Mouse (Mus musculus): ENCODE measurements at regions not wholly inside any gene's neighbourhood (a gene's known extent, or its start where the extent isn't known, plus 50 kb on each side); places are given as distances from the start of the nearest gene placed in this dataset.

DNA sequence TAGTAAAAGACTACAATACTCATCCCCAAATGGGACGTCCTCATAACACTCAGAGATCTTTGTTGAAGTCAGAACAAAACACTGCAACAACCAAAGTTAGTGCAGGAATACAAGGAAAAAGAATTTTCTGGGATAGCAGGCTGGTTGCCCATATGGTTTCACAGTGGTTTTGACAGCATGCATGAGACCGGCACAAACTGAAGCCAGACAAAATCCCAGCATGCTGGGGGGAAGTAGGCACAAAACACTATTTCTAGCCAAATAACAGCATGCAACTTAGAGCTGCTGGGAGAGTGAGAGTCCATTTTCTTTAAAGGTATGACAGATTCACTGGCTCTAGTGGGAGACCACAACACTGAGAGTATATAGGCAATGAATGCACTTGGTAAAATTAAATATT is 619.1 kb upstream of the Manea start:
- ATAC-seq (ENCODE audit: extremely low read depth, insufficient number of reproducible peaks, low FRiP score, low TSS enrichment) = no peak
- no peak overlapping the region for H3K4me3 ChIP-seq
- H3K4me1 ChIP-seq = no peaks in the 10 kb centered on the region
- WGBS = 77% methylated on average over 2 of the region's 2 CpGs
- no peaks in the 10 kb centered on the region for H3K36me3 ChIP-seq
- H3K9me3 ChIP-seq = no peaks in the 10 kb centered on the region
- no peak overlapping the region for H3K9ac ChIP-seq
- no peak overlapping the region for H3K27ac ChIP-seq (replicated peaks)
- no peak overlapping the region for H3K4me2 ChIP-seq
- H3K27me3 ChIP-seq (replicated peaks) = no peaks in the 10 kb centered on the region

DNA sequence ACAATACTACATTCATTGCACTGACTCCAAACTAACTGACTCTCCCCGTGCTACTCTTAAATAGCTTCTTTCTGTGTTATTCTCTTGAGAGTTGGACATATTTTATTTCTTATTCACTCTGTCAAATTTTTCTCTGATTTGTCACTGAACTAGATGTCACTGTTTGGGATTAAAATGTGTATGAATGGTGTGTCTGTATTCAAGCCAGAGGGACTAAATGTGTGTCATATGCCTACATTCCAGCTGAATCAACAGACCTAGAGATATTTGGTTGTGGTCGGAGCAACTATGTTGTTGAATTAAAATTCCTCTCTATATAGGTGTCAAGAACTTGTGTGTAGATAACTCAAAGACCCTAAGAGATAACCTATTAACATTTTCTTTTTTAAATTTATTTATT is 618.2 kb upstream of the Manea start:
- 60% methylated on average over 2 of the region's 2 CpGs for WGBS
- Histone ChIP-seq H3K4me2 (no peak overlapping the region), H3K4me1 (no peaks in the 10 kb centered on the region), H3K36me3 (no peaks in the 10 kb centered on the region), H3K9me3 (no peaks in the 10 kb centered on the region), H3K27ac (replicated peaks) (no peak overlapping the region), H3K9ac (no peak overlapping the region), H3K4me3 (no peak overlapping the region), H3K27me3 (replicated peaks) (no peaks in the 10 kb centered on the region)
- ATAC-seq (ENCODE audit: extremely low read depth, insufficient number of reproducible peaks, low FRiP score, low TSS enrichment) = no peak

DNA sequence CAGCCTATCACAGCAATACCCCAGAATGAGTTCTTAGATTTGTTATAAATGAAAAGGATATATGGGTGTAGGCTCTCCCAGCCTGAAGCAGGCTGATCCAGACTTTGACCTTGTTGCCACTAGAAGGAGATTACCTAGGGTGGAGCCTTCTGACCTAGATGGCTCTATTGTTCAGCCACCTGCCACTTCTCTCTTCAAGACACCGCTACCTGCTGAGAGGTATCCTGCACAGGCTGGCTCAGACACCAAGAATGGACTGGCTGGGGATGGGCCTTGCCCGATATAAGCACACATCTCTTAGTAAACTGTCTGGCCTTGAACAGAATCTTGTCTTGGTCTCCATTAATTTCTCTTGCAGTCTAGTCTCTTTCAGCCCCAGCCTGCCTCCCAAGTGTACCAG is 597.9 kb upstream of the Manea start:
- H3K4me1 ChIP-seq = no peaks in the 10 kb centered on the region
- H3K9me3 ChIP-seq = no peaks in the 10 kb centered on the region
- no peak overlapping the region for H3K27ac ChIP-seq (replicated peaks)
- 78% methylated on average over 2 of the region's 2 CpGs for WGBS
- no peak for ATAC-seq (ENCODE audit: extremely low read depth, insufficient number of reproducible peaks, low FRiP score, low TSS enrichment)
- H3K27me3 ChIP-seq (replicated peaks) = no peaks in the 10 kb centered on the region
- no peaks in the 10 kb centered on the region for H3K36me3 ChIP-seq
- no peak overlapping the region for H3K4me3 ChIP-seq
- H3K4me2 ChIP-seq = no peak overlapping the region
- H3K9ac ChIP-seq = no peak overlapping the region

DNA sequence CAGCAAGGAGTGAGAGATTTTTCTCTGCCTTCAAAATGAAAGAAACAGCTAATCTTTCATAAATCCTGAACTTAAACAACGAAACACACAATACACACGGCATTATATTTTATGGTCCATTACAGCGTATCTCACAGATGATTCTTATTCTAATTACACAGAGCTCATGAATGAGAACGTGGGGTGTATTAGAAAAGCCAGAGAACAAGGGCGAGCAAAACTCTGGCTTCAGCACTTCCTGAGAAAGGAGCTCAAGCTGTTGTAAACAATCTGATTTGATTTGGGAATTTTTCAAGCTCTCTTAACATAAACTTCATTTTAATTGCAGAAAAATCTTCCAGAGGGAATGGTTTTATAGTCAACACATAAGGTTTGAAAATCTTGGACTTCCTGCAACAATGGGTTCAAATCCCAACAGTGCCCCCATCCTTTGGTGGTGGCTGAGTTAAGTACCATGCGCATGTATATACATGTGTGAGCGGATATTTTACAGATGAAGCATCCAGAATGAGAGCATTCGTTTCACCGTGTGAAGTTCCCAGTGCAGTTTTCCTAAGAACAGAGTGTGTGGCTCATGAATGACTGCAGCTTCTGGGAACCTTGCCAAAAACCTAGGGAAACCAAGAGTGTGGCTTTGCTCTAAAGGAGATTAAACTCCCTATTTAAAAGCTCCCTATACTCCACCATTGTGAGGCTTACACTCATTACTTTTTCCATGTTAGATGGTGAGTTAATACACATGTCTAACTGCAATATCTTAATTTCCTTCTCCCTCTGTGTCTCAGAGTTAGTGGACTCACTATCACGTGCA is 587.5 kb upstream of the Manea start:
- Histone ChIP-seq H3K4me3 (no peak overlapping the region), H3K9me3 (no peaks in the 10 kb centered on the region), H3K36me3 (no peaks in the 10 kb centered on the region), H3K4me2 (no peak overlapping the region), H3K27ac (replicated peaks) (no peak overlapping the region; the same call in 1 of the 2 replicates), H3K4me1 (peaks cover 9% of the 10 kb centered on the region), H3K9ac (no peak overlapping the region), H3K27me3 (replicated peaks) (no peaks in the 10 kb centered on the region)
- WGBS = 51% methylated on average over 10 of the region's 10 CpGs
- peak; percentile 58; the same call in 1 of the 2 replicates for ATAC-seq (ENCODE audit: extremely low read depth, insufficient number of reproducible peaks, low FRiP score, low TSS enrichment)

DNA sequence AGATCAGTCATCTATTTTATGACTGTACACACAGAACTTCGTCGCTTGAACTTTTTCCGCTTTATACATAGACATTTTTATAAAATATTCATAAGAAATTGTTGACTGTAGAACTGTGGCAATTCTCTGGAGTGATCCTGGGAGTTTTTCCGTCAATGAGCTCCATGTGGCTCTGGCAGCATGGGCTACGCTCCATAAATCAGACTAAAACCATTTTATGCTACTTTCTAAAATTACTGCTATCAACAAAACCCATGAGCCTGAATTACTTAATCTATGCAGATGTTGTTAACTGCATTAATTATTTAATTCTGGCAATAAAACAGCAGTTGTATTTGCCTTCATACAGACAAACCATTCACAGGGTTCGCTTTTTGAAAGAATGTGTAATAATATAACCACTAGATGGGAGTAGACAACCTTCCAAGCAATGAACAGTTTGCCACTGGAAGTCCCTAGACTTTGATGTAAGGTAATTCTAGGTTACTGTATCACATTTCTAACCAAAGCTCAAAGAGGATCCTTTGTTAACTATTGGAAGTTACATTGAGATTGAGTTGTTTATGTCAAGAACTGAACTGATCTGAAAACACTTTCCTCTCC is 583.3 kb upstream of the Manea start:
- no peak for ATAC-seq (ENCODE audit: extremely low read depth, insufficient number of reproducible peaks, low FRiP score, low TSS enrichment)
- H3K9me3 ChIP-seq = no peaks in the 10 kb centered on the region
- peaks cover 9% of the 10 kb centered on the region for H3K4me1 ChIP-seq
- H3K27me3 ChIP-seq (replicated peaks) = no peaks in the 10 kb centered on the region
- H3K4me2 ChIP-seq = no peak overlapping the region
- no peak overlapping the region for H3K4me3 ChIP-seq
- 54% methylated on average over 6 of the region's 6 CpGs for WGBS
- no peaks in the 10 kb centered on the region for H3K36me3 ChIP-seq
- no peak overlapping the region for H3K27ac ChIP-seq (replicated peaks)
- no peak overlapping the region for H3K9ac ChIP-seq

DNA sequence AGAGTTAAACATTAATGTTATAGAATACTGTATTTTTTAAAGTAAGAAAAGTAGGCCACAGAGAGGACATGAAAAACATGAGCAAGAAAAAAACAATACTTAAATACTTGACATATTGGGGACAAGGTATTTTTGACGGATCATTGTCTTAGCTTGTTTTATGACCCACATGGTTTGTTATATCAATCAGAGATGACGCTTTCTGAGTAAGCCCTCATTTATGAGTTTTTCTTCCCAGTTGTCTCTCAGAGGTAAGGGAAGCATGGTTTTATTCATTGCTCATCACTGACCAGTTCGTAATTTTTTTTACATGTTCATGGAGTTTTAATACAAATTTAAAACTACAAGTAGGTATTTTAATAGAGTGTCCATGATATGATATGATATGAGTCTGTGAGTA is 579.4 kb upstream of the Manea start:
- no peak for ATAC-seq (ENCODE audit: extremely low read depth, insufficient number of reproducible peaks, low FRiP score, low TSS enrichment)
- Histone ChIP-seq H3K36me3 (no peaks in the 10 kb centered on the region), H3K27ac (replicated peaks) (no peak overlapping the region), H3K27me3 (replicated peaks) (no peaks in the 10 kb centered on the region), H3K9me3 (no peaks in the 10 kb centered on the region), H3K4me2 (no peak overlapping the region), H3K9ac (no peak overlapping the region), H3K4me3 (no peak overlapping the region), H3K4me1 (no peaks in the 10 kb centered on the region)
- 66% methylated on average over 3 of the region's 3 CpGs for WGBS

DNA sequence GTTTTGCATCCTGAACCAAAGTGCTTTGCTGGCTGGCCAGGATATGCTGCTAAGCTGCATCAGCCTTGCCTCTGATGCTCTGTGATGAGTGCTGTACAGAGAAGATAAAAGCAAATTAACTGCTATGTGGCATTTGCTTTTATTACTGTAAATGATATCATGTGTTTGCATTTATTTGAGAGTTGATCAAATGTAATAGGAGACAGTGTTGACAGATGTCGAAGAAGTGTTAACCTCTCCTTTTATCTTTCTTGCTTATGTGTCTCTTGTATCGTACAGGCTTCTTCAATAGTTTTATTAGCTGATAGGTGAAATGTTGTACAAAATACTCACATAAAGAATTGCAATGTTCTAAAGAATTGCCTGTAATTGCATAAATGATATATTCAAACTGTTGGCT is 541.8 kb upstream of the Manea start:
- H3K4me3 ChIP-seq = no peak overlapping the region
- WGBS = 65% methylated on average over 2 of the region's 2 CpGs
- ATAC-seq (ENCODE audit: extremely low read depth, insufficient number of reproducible peaks, low FRiP score, low TSS enrichment) = no peak
- no peaks in the 10 kb centered on the region for H3K27me3 ChIP-seq (replicated peaks)
- no peak overlapping the region for H3K9ac ChIP-seq
- H3K9me3 ChIP-seq = no peaks in the 10 kb centered on the region
- H3K27ac ChIP-seq (replicated peaks) = no peak overlapping the region
- H3K4me1 ChIP-seq = no peaks in the 10 kb centered on the region
- H3K4me2 ChIP-seq = no peak overlapping the region
- H3K36me3 ChIP-seq = no peaks in the 10 kb centered on the region

DNA sequence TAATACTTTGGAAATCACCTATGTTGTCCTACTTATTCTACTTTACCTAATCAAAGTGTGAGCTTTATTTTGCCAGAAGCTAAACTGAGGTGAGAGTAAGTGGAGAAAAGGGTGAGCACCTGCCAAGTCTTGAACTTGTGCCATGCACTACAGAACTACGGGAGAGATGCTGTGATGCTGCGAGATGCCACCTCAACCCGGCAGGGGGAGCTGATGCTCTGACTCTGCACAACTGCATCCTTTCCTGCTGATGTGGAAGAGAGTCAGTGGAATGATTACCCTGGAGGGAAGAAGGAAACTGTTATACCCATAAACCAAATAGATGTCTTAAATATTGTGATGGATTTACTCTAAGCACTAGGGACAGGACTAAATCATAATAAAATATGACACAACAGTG is 532.3 kb upstream of the Manea start:
- H3K27ac ChIP-seq (replicated peaks) = no peak overlapping the region
- no peaks in the 10 kb centered on the region for H3K36me3 ChIP-seq
- no peaks in the 10 kb centered on the region for H3K27me3 ChIP-seq (replicated peaks)
- H3K4me3 ChIP-seq = no peak overlapping the region
- H3K4me2 ChIP-seq = no peak overlapping the region
- WGBS = 33% methylated on average over 3 of the region's 3 CpGs
- no peak for ATAC-seq (ENCODE audit: extremely low read depth, insufficient number of reproducible peaks, low FRiP score, low TSS enrichment)
- no peaks in the 10 kb centered on the region for H3K9me3 ChIP-seq
- no peak overlapping the region for H3K9ac ChIP-seq
- H3K4me1 ChIP-seq = no peaks in the 10 kb centered on the region

DNA sequence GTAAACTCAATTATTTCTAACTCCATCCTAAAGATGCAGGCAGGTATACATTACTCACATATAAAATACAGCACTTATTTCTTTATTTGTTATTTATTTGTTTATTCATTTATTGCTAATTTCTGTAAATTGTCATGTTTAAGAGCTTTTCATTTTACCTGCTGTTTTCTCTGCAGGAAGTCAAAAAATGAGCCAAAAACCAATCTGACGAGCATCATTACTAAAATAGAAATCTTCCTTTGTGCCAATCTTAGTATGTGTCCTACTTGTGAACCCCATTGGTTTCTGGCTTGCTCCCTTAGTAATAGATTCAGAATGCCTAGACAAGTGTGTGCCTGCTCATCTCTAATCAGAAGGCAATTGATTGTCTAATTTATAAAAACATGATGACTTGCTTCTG is 495.1 kb upstream of the Manea start:
- no peak for ATAC-seq (ENCODE audit: extremely low read depth, insufficient number of reproducible peaks, low FRiP score, low TSS enrichment)

DNA sequence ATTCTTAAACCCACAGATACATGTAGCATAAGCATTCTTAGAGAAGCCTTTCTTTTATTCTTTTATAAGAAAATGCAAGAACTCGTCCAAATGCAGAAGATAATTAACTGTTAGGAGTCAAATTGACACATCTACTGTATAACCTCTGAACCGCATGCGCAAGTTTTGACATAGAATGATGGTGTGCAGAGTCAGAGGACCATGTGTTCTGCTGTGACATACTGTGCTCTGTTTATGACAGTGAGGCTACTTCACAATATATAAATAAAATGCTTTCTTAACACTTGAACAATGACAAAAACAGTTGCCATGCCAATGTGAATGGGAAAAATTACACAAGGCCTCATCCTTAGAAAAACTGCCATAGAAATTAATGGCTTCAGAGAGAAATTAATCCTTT is 454.1 kb upstream of the Manea start:
- no peak overlapping the region for H3K27ac ChIP-seq (replicated peaks)
- no peak overlapping the region for H3K9ac ChIP-seq
- 72% methylated on average over 3 of the region's 3 CpGs for WGBS
- no peaks in the 10 kb centered on the region for H3K27me3 ChIP-seq (replicated peaks)
- no peaks in the 10 kb centered on the region for H3K9me3 ChIP-seq
- H3K4me3 ChIP-seq = no peak overlapping the region
- no peak for ATAC-seq (ENCODE audit: extremely low read depth, insufficient number of reproducible peaks, low FRiP score, low TSS enrichment)
- no peak overlapping the region for H3K4me2 ChIP-seq
- no peaks in the 10 kb centered on the region for H3K36me3 ChIP-seq
- H3K4me1 ChIP-seq = no peaks in the 10 kb centered on the region

More for the DNA sequence above, 495.1 kb upstream of the Manea start:
- no peak overlapping the region for H3K27ac ChIP-seq (replicated peaks)
- H3K36me3 ChIP-seq = no peaks in the 10 kb centered on the region
- H3K4me2 ChIP-seq = no peak overlapping the region
- H3K27me3 ChIP-seq (replicated peaks) = no peaks in the 10 kb centered on the region
- H3K4me3 ChIP-seq = no peak overlapping the region
- no peak overlapping the region for H3K9ac ChIP-seq
- no peaks in the 10 kb centered on the region for H3K9me3 ChIP-seq
- no peaks in the 10 kb centered on the region for H3K4me1 ChIP-seq
- 72% methylated on average over 1 of the region's 1 CpGs for WGBS

DNA sequence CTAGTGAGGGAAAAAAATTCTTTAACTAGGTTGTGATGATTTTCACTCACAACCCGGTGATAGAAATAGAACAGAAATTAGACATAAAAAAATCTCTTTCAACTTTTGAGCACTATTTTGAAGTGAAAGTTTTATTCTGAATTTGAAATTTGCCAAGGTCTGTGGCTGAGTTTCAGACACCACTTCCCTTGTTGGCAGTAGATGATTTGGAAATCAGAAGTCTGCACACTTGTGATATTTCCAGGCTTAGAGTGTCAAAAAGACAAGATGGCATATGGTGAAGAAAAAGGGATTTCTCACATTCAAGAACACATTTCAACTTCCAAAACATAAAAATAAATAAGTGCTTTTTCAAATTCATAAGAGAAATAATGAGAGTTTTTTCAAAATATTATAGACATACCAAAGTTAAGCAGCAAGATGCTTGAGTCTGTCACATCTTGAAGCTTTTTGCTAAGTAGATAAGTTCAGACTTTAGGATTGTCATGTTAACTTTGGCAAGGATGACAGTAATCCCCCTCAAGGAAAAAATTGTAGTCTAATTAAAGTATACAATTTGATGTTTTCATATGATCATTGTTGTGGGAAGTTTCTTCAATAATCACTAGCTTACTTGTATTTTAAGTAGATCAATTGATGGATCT is 446.6 kb upstream of the Manea start:
- Histone ChIP-seq H3K36me3 (no peaks in the 10 kb centered on the region), H3K4me3 (no peak overlapping the region)

DNA sequence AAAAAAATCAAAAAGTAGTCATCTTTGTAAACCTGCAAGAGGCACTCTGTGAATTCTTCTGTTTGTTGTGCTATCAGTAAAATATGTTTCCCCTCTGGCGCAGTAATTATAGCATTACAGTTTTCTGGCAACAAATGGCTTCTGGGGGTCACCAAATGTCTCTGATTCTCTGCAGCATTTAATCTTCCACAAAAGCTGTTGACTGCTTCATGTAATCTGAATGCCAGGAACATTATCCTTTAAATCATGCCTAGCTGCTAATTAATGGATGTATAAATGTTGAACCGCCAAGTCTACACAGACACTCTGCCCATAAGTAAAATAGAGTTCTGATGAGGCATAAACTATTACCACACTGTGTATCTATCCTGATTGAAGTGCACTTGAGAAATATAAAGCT is 421.2 kb upstream of the Manea start:
- 66% methylated on average over 2 of the region's 2 CpGs for WGBS
- ATAC-seq (ENCODE audit: extremely low read depth, insufficient number of reproducible peaks, low FRiP score, low TSS enrichment) = no peak
- H3K4me2 ChIP-seq = no peak overlapping the region

More for the DNA sequence above, 446.6 kb upstream of the Manea start:
- Histone ChIP-seq H3K4me2 (no peak overlapping the region), H3K4me1 (no peaks in the 10 kb centered on the region), H3K9ac (no peak overlapping the region), H3K9me3 (no peaks in the 10 kb centered on the region), H3K27me3 (replicated peaks) (no peaks in the 10 kb centered on the region), H3K27ac (replicated peaks) (no peak overlapping the region)
- 83% methylated on average over 1 of the region's 1 CpGs for WGBS
- no peak for ATAC-seq (ENCODE audit: extremely low read depth, insufficient number of reproducible peaks, low FRiP score, low TSS enrichment)

More for the DNA sequence above, 421.2 kb upstream of the Manea start:
- H3K36me3 ChIP-seq = no peaks in the 10 kb centered on the region
- H3K9me3 ChIP-seq = no peaks in the 10 kb centered on the region
- no peak overlapping the region for H3K27ac ChIP-seq (replicated peaks)
- no peaks in the 10 kb centered on the region for H3K27me3 ChIP-seq (replicated peaks)
- H3K4me1 ChIP-seq = no peaks in the 10 kb centered on the region
- no peak overlapping the region for H3K9ac ChIP-seq
- no peak overlapping the region for H3K4me3 ChIP-seq
